Mouse (Mus musculus): Measurements from ENCODE around the gene Rnf19b.

Gene Rnf19b

DNA sequence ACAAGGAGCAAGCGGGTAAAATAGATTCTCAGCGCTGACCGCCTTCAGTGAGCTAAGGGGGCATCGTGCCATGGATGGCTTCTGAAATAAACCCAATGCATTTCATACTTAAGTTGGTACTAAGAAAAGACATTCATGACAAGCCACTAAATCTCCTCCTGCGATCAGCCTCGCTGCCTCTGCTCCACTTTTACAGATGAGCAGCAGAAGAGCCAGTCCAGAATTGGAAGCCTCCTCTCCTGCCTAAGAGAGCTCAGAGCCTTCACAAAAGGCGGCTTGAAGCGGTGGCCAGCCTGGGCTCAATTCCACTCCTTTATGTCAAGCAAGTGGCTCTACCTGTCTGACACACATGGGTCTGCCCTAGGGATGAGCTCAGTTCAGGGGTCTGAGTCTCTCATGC lies 58.6 kb downstream of the Rnf19b start:
- DNase-seq (ENCODE audit: inconsistent age in 2 of 2, low spot score in 1 of 2), result no peak

DNA sequence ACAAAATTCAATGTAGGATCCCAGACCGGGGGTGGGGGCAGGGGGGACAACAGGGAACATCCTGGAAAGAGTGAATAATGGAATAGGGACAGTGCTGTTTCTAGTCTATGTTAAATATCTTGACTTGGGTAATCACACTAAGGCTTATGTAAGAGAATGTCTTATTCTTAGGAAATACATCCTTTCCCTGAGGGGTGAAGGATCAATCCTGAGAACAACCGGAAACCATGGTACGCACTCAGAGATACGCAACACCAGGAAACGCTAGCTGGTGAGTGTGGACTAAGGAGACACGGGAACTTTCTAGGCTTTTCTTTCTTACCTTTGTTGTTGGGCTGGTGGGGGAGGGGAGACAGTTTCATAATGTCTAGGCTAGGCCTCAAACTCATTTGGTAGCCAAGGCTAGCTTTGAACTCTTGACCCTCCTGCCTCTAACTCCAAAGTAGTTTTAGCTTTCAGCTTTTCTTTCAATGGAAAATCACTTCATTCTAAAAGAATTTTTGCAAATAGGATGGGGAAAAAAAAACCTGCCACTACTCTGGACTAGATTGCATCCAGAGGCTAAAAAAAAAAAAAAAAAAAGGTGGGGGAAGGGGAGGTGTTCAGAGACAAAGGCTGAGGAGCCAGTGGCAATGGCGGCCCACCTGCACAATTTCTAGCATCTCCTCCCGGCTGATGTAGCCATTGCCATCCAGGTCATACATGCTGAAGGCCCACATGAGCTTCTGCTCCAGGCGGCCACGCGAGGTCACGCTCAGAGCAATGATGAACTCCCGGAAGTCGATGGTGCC lies 59.8 kb downstream of the Rnf19b start:
- no peak for DNase-seq (ENCODE audit: inconsistent age in 2 of 2, low spot score in 1 of 2)

DNA sequence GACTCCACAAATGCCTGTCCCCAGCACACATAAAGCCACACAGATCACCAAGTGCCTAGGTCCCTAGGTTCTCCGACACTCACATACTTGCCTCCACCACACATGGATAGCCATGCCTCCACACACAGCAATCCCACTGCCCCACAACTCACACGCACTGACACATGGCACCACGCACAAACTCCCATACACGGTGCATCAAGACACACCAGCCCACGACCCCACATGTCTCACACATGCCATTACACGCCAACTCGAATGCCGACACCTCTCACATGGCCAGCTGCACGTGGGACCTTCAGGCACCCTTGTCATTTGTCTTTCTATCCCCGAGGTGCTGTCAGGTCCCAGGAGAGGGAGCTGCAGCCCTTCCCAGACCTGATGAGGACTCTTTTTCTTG lies 61.6 kb downstream of the Rnf19b start:
- DNase-seq (ENCODE audit: inconsistent age in 2 of 2, low spot score in 1 of 2), result no peak

DNA sequence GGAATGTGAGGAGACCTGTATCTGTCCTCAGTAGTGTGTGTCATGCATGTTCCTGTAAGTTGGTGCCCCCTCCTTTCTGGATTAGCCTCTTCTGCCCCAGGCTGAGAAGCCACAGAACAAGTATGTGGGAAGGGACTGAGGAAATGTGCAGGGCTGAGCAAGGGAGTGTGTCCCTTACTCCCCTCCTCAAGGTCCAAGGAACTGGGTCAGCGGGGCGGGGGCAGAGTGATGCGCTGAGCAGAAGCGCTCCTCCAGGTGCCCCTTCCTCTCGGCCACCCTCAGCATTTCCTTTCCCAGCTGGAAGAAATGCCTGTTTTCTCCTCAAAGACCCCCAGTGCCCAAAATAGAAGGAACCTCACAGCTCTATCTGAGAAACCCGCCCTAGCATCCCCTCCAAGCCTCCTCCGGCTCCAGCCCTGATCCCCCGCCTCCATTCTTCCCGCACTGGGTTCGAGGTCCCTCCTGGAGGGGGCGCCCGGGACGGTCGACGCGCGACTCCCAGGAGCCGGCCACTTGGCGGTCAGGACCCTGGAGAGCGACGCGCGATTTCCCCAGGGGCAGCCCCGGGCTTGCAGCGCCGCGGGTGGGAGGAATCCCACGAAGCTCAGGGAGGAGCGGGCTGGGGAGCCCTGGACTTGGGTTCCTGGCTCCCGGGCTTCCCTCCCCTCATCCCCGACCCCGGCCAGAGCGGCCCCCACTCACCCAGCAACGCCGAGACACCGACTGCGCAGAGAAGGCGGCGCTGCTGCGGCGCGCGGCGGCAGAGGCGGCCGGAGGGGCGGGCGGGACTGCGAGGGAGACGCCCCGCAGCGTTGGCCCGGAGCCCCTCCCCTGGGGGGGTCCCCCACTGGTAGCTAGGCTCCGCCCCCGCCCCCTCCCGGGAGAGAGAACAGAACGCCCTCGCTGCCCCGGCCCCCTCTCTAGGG lies 62.7 kb downstream of the Rnf19b start:
- peak; percentile 69 to 86 for DNase-seq (ENCODE audit: inconsistent age in 2 of 2, low spot score in 1 of 2)

DNA sequence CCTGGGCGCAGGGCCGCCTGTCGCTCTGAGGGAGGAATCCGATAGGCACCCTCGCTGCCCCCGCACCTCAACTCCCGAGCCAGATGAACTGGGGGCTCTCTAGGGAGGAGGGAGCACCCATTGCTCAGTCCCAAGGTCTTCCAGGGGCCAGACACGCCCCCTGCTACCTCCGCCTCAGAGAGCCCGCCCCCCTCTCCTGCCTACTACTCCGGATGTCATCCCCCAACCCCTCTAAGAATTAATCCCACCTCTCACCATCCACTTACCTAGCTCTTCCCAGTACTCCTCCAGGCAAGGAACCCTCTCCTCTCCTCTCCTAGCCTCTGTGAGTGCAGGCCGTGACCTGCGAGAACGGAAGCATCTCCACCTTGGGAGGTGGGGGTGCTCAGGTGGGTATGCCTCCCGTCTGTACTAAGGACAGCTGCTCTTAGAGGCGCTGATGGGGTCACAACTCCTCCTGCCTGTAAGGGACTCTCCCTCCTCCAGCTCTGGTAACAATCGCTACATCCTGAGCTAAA lies 63.6 kb downstream of the Rnf19b start, which contains the start of gene Hpca:
Gene Hpca (minus strand): TSS at position 468 of the 518 bp plus-strand sequence.
- no peak for DNase-seq (ENCODE audit: inconsistent age in 2 of 2, low spot score in 1 of 2)

DNA sequence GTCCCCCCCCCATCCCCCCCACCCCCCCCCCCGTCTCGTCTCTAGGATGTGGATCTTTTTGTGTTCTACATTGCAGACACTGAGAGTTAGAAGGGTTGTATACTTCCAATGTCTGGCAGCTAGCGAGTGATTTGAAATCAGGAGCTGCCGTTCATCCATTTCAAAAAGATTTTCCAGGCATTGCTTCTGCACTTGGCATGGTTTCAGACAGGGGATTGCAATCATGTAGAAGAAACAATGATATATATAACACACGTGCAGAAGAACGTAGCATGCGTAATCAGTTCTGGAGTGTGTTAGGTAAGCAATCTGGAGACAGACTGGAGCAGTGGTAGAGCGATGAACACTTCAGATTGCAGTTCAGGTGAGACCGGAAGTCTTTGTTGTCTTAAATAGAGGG lies 64.0 kb downstream of the Rnf19b start:
- no peak for DNase-seq (ENCODE audit: inconsistent age in 2 of 2, low spot score in 1 of 2)

DNA sequence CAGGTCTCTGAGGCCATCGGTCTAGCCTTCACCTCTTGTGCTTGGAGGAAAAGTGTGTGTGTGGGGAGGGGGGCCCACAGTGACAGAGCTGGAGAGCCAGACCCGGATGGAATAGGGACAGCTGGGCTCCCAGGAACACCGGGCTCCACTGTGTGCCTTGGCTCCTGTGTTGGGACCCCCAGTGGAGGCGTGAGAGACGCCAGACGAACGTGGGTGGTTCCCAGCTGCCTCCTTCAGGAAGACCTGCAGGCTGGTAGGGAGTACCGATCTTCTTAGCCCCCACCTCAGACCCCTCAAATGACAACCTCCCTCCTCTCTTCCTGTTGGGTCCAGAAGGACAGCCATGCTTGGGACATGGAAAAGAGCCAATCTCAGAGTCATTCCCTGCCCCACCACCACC lies 64.6 kb downstream of the Rnf19b start:
- no peak for DNase-seq (ENCODE audit: inconsistent age in 2 of 2, low spot score in 1 of 2)

DNA sequence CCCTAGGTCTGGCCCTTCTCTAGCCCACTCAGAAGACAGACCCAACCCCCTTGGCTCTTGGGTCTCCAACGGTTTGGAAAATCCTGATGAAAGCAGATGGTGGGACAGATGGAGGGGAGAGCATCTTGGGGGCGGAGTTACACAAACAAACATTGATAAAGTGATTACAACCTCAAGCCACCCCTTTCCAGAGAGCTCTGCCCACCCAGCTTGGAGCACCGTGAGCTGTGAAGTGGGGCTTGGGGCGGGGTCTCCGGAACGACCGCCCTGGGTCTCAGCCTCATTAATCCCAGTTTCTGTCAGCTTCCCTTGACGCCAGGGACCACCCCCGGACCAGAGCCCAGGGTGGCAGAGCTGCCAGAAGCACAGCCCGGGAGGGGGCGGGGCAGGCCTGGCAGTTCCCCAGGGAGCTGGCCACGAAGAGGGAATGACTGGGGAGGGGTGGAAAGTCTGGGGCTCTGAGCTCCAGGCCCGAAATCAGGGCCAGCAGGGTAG lies 66.6 kb downstream of the Rnf19b start:
- no peak for DNase-seq (ENCODE audit: inconsistent age in 2 of 2, low spot score in 1 of 2)

DNA sequence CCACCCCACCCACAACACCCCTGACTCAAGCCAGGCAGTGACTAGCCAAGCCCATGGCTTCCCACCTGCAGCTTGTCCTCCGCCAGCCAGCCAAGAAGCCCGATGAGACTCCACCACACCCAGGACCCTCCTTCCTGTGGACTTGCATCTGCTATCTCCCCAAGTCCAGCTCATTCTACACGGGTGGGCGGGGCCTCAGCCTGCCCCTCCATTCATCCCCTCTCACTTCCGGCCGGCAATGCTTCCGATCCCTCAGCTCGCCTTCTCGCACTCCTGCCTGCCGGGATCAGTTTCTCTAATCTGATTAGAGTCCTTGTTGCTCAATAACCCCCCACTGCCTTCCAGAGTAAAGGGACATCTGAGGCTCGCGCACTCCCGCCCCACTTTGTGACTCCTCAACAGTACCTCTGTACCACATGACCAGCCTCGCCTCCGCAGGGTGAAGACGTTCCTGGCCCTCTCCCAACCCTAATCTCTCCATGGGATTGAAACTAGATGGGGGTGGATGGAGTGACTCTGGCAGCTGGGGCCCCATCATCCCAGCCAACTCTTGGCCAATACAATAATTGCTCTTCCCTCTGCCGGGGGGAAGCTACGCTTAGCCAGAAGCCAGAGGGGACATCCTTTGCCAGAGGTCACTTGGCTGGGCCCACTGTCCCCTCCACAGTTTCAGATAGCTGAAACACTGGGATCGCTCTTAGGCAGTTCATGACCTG lies 67.8 kb downstream of the Rnf19b start:
- DNase-seq (ENCODE audit: inconsistent age in 2 of 2, low spot score in 1 of 2), result peak; percentile 30 to 52

DNA sequence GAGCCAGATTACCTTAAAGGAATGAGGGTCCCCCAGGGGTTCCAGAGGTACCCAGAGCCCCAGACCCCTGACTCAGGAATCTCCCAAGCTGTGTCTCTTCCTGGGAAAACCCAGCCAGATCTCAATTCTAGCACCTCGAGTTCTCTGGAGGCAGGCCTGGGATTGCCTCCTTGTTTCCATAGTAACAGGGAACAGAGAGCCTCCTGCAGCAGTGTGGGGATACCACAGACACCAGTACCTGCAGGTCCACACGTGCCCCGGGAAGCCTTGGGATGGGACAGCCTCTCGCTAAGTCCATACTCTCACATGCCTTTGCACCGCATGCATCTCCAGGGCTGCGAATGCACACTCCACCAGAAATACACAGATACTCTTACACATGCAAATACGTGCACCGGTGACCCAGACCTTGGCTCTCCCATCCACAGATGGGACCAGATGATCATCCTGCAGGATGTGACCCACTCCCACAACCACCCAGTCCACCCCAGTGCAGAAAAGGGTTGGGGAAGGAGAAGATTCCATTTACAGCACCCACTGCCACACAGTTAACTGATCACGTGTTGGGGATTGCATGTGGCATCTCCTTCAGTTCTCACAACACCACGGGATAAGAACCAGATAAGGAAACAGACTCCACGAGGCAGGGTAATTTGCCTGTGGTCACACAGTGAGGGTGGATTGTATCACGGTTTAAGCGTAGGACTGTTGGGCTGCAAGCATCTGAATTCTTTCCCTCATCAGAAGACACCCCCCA lies 70.7 kb downstream of the Rnf19b start:
- DNase-seq (ENCODE audit: inconsistent age in 2 of 2, low spot score in 1 of 2), result no peak

DNA sequence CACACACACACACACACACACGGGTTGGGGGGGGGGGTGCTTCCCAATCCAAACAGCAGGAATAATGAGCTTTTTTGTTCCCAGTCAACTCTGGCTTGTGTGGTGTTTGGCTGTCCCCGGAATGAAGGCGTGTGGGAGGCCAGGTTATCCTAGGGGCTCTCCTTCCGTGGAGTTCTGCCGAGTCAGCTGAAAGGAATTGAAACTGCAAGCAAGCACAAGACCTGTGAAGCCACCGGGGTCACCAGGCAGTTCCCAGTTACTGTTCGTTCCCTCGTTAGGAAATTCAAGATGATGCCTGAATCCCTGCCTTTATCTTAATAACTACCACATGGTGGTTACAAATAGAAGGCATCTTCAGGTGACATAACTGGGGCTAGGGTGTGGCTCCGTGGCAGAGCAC lies 71.3 kb downstream of the Rnf19b start:
- no peak for DNase-seq (ENCODE audit: inconsistent age in 2 of 2, low spot score in 1 of 2)

DNA sequence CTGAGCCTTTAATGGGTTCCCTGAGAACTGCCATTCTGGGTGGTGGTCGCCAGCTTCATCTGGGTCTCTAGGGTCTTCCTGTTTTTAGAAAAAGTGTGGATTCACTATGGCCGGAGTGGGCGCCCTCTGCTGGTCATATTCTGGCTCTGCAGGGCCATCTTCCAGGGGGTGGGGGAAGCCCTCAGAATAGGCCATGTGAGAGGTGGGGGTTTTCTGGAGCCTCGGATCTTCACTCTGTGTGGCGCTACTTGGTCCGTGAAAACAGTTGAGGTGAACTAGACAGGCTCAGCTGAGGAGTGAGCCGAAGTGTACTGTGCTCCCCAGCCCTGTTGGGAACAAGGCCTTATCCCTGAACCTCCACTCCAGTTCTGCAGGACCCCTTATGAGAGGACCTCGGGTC lies 72.1 kb downstream of the Rnf19b start:
- DNase-seq (ENCODE audit: inconsistent age in 2 of 2, low spot score in 1 of 2), result peak in 1 of 2 experiments; percentile 74

DNA sequence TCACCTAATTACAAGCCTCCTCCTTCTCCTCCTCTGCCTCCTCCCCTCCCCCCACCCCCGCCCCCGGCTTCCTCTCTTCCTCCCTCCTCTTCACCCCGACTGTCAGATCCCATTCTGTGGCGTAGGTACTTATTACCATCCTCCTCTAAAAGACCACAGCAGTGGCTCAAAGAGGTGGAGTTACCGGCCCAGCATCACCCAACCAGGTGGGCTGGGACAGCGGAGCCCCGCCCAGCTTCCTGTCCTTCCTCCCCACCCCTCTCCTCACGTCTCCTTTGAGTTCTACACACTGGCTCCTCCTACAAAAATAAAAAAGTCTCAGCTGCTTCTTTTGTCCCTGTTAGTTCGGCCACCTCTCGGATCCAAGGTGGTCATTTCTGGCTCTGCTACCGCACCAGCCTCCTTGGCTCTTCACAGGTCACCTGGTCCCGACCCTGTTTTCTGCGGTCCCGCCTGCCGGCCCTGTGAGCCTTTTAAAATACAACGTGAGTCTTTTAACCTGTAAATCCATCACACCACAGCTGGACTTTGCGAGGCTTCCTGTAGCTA lies 72.8 kb downstream of the Rnf19b start:
- no peak for DNase-seq (ENCODE audit: inconsistent age in 2 of 2, low spot score in 1 of 2)

DNA sequence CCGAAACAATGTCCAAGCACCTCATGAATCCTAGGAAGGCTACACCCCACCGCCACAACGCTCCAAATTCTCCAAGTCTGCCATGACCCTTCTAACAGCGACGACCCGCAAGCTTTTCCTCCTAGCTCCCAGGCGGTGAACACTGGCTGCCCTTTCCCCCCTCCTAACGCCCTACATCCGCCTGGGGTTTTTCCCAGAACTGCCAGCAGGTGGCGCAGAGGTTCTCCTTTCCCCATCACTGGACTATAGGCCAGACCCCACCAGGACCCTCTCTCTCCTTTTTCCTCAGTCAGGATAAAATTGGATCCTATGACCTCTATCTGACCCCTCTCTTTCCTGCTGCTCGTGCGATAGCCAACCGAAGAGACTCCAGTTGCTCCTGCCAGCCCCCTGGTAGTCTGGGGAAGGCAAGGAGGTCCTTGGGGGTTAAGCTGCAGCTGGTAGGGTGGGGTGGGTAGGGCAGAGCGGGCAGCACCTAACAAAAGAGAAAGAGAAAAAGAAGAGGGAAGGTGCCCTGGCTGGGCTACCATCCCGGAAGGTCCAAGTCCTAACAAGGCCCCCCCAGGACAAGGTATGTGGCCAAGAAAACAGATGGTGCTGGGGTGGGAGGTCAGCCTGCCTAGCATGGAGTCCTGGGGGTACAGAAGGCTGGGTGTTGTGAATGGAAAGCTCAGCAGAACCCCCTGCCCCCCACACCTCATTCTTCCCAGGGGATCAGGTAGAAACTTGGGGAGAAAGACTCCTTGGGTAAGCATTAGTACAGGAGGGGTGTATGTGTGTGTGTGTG lies 76.9 kb downstream of the Rnf19b start:
- peak; percentile 70 to 91 for DNase-seq (ENCODE audit: inconsistent age in 2 of 2, low spot score in 1 of 2)
